Mouse (Mus musculus) A20 (cell line): ENCODE data around the gene Gimap8.

Experiments
- DNase-seq: peaks from one replicate; pipeline ENCODE4 v3.0.0-alpha.2; 2011; ENCODE audit warnings: low read depth, low spot score

The Gimap8 gene

DNA sequence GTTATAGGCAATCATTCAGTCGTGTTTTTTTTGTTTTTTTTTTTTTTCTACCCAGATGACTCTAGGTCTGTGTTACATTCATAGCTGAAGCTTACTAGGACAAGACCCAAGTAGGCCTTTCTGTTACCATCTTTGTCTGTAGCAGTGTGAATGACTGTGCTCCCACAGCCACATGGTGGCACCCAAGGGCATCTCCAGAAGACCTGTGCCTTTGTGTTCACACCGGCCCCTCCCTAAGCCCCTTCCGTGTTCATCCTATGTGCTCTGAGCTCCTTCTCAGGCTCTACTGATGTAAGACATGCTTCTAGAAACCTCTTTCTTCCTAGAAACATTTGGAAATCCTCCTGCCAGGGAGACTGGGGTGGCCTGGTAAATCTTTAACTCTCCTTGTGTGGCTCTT is at the start of gene Gimap8:
Gimap8 (plus strand) TSS at position 240 of the 400 bp plus-strand sequence.
- DNase-seq = peak; percentile 87

DNA sequence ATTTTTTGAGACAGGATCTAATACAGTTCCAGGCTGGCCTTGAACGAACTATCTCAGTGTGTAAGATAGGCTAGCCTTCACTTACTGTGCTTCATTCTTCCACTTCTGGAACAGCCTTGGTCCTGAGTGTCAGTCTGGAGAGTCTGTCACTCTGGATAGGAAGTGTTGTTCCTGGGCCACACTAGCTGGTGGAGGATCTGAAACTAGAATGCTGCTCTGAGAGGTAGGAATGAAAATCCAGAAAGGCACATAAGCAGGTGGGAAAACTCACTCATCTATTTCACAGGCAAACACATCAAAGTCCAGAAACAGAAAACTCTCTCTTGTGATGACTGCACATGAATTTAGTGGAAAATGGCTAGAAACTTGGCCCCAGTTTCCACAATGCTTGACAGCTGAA is 46.4 kb upstream of the Gimap8 start:
- no peak for DNase-seq

DNA sequence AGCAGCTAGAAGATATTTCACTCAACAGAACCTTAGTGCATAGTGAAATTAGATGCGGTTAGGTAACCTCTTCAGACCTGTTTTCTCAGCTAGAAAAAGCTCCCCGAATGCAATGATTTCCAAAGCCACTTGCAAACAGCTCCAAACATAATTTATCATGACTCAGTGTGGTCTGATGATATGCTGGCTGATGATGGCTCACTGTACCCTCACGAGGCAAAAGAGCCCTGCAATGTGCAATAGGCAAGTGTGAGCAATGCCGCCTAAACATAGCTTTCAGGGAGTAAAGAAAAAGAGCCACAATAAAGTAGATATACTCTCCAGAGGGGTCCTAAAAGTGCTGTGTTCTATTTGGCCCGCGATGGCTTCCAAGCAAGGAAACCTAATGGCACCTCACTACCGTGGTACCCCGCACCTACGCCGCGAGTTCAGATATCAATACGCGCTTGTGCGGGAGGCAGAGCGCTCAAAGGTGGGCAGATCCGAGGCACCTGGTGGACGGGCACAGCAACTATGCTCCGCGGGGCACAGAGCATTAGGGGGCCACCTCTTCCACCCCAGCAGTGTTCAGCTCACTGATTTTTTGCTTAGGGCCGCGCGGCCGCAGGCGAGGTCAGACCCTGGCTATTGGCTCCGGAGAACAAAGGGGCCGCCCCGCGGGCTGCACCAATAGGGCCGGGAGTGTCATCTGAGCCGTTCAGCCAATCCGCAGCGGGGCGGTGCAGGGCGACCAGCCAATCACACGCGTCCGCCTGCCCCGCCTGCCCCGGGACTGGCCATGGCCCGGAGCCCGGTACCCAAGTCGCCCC is 45.6 kb upstream of the Gimap8 start, which contains the start of gene Zfp775:
Zfp775 (plus strand) TSS at position 793 of the 809 bp plus-strand sequence.
- peak; percentile 97 for DNase-seq

DNA sequence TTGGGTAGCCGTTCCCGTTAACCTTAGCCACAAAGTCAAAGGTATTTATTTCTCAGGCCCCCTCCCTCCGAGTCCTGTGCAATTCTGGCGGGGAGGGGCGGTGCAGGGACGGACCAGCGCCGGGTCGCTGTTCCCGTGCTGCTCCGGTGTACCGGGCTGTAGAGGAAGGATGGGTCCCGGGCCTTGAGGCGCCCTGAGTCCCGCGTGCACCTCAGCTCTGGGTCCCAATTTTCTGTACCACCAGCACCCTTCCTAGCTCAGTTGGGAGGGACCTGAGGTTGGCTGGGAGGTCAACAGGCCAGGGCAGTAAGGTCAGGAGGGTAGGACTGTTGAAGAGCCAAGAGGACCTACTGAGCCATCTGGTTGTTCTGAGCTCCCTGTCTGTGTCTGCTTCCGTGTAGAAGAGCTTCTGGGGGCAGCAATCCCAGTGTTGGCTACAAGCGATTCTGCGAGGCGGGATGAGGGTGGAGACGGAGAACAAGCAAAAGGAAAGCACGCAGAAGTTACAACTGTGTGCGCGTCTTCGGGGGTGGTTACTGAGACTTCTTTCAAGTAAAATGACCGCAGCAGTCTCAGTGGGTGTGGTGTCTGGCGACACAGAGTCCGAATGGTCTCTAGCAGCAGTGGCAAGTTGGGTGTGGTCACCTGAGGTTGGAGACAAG is 44.8 kb upstream of the Gimap8 start:
- no peak for DNase-seq

DNA sequence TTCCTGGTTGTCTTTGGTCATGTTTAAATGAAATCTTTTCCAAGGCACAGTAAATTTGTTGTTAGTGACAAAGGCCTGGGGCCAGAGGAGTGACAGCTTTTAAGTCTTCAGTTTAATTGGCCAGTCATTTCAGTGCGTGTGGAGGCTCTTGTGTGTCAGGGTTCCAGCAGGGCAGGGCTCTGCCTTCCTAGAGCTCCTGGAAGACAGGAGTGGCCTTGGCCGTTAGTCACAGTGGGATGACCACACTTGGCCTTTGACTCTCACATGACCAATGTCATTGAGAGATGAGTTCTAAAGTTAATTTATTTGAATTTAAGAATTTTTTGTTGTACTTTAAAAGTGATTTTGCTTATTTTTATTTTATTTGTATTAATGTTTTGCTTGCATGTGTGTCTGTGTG is 38.9 kb upstream of the Gimap8 start:
- no peak for DNase-seq

DNA sequence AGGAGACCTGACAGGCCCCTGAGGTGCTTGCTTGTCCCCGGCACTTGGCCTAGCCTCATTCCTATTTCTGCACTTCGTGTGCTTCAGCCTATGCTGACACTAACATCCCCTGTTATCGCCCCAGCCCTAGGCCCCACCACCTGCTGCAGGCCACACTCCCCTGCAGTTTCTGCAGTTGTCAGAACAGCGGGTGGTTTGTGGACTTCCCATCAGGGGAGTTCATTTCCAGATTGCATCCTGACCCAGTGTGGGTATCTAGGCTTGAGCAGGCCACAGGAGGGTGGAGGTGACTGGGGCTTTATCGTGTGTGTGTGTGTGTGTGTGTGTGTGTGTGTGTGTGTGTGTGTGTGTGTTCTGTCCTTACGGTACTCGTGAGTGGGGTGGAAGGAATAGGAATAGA is 37.5 kb upstream of the Gimap8 start:
- DNase-seq = no peak

DNA sequence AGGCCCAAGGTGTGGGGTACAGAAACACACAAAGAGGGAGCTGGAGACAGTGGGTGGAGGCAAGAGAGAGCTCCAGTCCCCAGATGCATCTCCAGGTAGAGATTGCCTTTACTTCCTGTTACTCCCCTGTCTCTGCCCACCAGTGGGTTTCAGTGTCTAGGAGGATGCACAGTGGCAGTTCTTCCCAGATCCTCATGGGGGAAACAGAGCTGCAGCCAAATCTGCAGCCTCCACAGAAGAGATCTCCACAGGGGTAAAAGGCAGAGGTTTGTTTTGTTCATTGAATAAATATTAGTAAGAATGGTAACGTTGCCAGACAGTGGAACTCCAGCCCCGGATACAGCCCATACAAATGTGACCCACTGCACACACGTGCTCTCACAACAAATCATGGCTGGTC is 36.4 kb upstream of the Gimap8 start:
- DNase-seq = no peak

DNA sequence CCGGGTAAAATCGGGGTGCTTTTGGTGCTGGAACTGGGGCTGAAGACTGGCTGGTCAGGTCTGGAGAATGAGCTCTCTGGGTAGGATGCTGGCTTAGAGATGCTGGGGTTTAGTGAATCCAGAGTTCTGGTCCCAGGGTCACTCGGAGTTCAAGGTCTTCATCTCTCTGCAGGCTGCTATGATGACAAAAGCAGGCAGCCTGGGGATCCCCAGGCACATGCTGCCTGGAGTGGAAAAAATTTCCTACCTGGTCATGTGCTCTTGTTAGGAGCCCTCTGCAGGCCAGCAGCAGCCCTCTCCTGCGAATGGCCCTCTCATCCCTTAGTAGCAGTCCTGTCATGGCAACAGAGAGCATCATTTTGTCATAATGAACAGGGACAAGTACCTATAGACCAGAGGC is 33.6 kb upstream of the Gimap8 start:
- DNase-seq = no peak

DNA sequence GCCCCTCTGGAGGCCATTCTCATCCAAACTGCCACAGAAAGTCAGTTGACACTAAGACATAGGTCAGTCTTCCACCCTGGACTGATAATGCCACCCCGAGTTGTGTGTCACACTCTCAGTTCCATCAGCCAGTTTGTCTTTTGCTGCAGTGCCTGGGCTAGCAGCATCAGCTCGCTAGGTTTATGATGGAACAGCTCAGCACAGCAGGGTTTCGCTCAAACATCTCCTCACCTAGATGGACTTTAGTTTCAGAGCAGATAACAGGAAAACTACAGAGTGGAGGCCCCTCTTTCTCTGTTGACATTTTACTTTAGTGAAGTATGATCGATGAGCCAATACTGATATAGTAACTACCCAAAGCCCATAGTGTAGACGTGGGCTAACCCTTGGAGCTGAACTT is 32.3 kb upstream of the Gimap8 start:
- no peak for DNase-seq

DNA sequence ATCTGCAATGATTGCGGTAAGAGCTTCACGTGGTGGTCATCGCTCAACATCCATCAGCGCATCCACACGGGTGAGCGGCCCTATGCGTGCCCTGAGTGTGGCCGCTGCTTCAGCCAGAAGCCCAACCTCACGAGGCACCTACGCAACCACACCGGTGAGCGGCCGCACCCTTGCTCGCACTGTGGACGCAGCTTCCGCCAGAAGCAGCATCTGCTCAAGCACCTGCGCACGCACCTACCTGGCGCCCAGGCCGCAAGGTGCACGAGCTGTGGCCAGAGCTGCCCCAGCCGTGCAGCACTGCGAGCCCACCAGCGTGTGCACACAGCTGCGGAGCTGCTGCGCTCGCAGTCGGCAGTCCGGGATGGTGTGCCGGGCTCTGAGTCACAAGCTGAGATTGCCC is 27.0 kb upstream of the Gimap8 start:
- no peak for DNase-seq

DNA sequence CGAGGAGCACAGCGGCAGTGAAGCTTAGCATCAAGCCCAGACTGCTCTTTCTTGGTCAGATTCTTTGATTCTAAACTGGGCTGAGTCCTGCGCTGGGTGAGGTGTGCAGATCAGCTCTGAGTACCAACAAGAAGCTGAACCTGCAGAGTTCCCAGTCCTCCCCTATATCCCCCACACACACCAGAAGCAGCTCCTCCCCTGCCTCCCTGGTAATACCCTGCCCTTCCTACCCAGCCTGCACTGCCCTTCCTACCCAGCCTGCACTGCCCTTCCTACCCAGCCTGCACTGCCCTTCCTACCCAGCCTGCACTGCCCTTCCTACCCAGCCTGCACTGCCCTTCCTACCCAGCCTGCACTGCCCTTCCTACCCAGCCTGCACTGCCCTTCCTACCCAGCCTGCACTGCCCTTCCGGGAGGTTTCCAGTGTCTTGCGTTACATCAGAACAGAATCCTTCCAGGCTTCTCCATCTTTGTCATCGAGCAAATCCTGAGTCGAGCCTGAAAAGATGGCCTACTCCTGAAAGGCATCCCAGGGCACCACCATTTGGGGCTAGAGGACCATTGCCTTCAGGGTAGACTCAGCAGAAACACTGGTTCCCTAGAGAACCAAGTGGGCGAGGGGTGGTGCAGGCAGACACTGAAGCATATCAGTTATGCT is 24.7 kb upstream of the Gimap8 start:
- peak; percentile 48 for DNase-seq

DNA sequence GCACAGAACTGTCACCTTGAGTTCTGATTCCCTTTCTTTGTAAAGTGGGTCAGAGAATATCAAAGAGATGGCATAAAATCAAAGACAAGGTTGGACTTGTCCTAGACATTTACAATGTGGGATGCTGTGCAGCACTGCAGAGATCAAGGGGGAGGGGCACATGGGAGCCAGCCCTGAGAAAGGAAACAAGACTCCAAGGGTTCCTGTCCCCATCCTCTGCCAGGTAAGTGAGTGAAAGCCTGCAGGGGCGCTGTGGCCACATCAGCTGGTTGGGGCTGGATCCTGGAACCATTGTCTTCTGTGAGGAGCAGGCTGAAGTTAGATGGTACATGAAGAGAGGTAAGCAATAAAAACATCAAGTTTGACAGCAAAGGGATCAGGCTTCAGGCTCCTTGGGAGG is 23.6 kb upstream of the Gimap8 start:
- DNase-seq = no peak

DNA sequence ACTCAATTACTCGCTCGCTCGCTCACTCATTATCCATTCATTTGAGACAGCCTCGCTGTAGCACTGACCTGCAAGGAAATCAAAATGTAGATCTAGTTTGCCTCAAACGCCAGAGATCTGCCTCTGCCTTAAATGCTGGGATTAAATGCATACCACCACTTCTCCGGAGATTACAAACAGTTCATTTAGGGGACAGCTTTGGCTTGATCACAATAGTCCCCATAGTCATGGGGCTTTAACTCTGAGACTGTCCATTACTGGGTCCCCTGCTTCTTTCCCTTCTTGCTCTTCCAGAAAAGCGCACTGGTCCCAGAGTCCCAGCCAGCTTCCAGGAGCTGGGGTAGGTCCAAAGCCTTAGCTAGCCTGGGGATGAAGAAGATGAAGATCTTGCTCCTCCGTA is 20.6 kb upstream of the Gimap8 start, which contains the start of gene AI854703:
AI854703 (plus strand) TSS at position 301 of the 400 bp plus-strand sequence.
- DNase-seq = no peak

DNA sequence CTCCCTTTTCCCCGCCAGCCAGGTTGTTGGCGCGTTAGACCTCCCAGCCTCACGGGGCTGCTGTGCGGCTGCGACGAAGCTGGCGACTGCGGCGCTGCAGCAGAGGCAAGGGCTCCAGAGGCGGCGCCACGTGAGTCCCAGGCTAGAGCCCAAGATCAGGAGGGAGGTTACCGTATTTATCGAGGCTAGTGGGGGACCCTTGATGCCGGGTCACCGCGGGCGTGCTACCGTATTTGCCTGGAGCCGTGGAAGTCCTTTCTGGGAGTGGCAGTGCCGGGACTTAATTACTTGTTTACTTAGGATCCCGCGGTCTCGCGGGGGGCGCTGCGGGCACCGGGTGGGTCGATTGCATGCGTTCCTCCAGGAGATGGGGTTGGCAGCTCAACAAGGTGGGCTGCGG is 20.1 kb upstream of the Gimap8 start:
- peak; percentile 72 for DNase-seq

DNA sequence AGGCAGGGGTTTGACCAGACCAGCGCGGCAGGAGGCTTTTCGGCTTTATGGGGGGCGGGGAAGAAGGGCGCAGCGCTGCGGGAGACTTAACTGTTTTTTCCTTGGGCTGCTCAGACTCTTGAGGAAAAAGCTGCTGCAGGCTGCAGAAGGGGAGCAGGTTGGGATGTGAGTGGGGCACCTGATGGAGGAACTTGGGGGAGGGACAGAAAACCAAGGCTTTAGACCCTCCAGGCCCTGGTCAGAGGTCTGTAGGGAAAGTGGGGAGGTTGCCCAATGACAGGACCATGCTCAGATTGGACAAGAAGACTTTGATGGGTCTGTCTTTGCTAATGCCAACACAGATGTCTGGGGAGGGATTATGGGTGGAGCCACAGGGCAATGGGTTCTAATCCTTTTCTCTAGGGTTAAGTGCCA is 19.5 kb upstream of the Gimap8 start:
- no peak for DNase-seq

DNA sequence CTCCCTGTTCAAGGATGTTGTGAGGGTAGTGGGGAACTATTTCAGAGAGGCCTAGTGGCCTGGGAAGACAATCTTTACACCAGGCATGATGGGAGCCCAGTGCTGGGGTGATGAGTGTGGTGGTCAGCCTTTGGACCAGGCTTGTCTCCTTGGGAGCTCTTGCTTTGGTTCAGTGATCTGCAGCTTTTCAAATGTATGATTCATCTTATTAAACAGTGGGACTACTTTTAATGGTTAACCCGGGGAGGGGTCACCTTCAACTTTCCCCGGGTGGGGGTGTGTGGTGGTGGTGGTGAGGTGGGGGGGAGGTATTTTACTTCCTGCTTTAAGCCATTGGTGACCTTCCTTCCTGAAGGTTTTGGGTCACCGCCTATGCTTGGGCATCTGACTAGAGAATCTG is 18.7 kb upstream of the Gimap8 start:
- no peak for DNase-seq

DNA sequence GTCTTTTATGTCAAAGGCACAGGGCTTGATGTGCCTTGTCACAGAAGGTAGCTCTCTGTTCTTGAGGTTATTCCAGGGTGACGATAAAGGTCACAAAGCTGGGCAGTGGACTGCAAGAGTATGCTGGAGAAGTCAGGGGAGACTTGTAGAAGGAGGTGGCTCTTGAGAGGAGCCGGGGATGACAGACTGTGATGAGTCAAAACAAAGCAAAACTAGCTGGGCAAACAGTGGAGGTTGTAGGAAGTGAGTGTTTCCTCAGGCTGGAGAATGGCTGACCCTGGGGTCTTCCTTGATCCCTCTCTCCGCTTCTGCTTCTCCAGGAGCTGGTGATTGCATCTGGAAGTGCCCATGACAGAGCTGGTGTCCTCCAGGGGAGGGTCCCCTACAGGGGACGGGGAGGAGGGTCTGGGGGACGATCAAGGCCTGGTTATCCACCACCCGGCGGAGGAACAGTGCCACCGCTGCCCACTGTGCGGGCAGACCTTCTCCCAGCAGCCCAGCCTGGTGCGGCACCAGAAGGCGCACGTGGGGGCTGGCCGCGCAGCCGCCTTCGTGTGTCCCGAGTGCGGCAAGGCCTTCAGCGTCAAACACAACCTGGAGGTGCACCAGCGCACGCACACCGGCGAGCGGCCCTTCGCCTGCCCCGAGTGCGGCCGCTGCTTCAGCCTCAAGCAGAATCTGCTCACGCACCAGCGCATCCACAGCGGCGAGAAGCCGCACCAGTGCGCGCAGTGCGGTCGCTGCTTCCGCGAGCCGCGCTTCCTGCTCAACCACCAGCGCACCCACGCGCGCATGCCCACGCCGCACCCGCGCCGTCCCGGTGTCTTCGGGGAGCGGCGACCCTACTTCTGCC is 18.0 kb upstream of the Gimap8 start:
- no peak for DNase-seq

DNA sequence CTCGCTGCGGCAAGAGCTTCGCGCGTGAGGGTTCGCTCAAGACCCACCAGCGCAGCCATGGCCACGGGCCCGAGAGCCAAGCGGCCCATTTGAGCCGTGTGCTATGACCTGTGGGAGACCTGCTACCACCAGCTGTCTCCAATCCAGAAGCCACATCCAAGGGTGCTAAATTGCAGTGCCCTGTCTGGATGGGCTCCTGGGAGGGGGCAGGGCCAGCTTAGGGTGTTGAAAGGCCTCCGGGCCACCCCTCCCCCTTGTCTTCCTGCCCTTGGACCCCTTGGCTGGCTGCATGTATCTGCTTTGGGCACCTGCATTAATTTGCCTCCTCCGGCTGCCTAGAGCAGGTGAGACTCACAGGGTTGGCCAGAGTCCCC is 17.4 kb upstream of the Gimap8 start:
- DNase-seq = no peak

DNA sequence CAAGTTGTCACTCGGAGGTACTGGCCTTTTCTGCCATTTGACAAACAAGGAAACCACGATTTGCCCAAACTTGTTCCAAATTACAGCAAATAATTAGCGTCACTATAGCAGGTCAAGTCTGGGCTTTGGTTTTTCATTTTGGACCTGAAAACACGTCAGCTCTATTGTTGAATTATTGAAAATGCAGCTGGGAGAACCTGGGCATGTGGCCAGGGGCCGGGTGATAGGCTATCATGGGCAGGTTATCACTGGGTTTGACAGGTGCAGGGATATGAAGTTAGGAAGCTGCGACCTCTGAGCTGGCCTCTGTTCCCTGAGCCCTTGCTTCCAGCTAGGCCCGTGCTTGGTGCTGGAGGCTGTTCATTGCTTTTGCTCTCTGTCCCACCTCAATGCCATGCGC is 16.2 kb upstream of the Gimap8 start:
- DNase-seq = no peak

DNA sequence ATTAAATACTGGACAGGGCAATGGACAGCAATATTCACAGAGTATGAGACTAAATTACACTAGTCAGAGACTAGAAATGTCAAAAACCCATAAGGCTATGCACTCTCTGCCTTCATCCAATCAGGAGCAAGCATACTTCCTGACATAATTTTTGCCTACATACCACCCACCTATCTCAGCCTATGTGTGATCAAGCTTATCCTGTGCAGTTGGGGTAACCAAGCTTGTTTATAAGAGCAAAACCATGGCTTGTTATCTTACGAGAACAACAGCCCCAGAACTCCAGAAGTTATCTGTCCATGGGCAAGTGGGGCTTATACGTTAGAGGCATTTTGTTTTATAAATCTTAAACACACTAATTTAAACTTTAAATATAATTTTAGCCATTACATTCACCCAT is 11.9 kb upstream of the Gimap8 start:
- no peak for DNase-seq

DNA sequence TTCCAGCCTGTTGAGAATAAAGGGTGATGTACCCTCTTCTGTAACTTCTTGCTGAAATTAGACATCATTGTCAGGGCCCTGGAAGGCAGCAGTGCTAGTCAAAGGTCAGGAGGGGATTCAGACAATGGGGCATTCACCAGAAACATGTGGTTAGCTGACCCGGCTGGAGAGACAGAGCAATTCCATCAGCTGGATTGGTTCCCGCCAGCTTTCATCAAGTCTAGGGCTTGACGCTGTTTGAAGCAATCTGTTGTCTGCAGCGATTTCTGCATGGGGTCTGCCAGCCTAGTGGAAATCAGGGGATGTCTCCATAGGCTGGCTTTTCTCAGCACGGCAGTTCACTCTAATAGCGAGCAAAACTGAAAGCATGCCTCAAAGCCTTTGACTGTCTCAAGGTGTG is 10.5 kb upstream of the Gimap8 start:
- no peak for DNase-seq
